Mouse (Mus musculus) hindbrain, embryonic 16.5 days (tissue): Measurements from ENCODE around the gene Gramd1b. TPM values are rescaled to one million over a fixed set of nuclear protein-coding genes. Genes with fewer than 3 reads are reported as not detected.

Source experiments
- ATAC-seq: fragments of 200-750 bp; cut with Nextera tagmentation; 2 replicates; pipeline ENCODE4 v1.8.0; 2017; ENCODE audit warnings: moderate TSS enrichment, moderate library complexity
- H3K27ac ChIP-seq: fragments of 300-500 bp; sonication (generic); 2 replicates; pipeline ENCODE4 v1.5.1; 2014; ENCODE audit warnings: low read depth, mild to moderate bottlenecking, control low read depth, low read length, moderate library complexity
- H3K27me3 ChIP-seq: fragments of 300-500 bp; sonication (generic); replicated peaks from 2 replicates; pipeline ENCODE4 v1.6.1; 2014; ENCODE audit warnings: low read length; ENCODE audit not compliant: control insufficient read depth, insufficient read depth
- H3K36me3 ChIP-seq: fragments of 300-500 bp; sonication (generic); 2 replicates; pipeline ENCODE4 v1.6.1; 2014; ENCODE audit warnings: mild to moderate bottlenecking, low read length, moderate library complexity, mixed read lengths; ENCODE audit not compliant: control insufficient read depth, insufficient read depth
- H3K4me1 ChIP-seq: fragments of 300-500 bp; sonication (generic); 2 replicates; pipeline ENCODE4 v1.6.1; 2014; ENCODE audit warnings: low read depth, low read length; ENCODE audit not compliant: control insufficient read depth, insufficient read depth
- H3K4me2 ChIP-seq: fragments of 300-500 bp; sonication (generic); 2 replicates; pipeline ENCODE4 v1.6.1; 2014; ENCODE audit warnings: mild to moderate bottlenecking, low read length, control low read depth, moderate library complexity
- H3K4me3 ChIP-seq: fragments of 300-500 bp; sonication (generic); 2 replicates; pipeline ENCODE4 v1.5.1; 2014; ENCODE audit warnings: mild to moderate bottlenecking, low read length, control low read depth, moderate library complexity
- H3K9ac ChIP-seq: fragments of 300-500 bp; sonication (generic); 2 replicates; pipeline ENCODE4 v1.6.1; 2014; ENCODE audit warnings: low read depth, mild to moderate bottlenecking, control low read depth, low read length, moderate library complexity
- H3K9me3 ChIP-seq: fragments of 300-500 bp; sonication (generic); 2 replicates; pipeline ENCODE4 v1.6.1; 2014; ENCODE audit warnings: mild to moderate bottlenecking, low read length, moderate library complexity; ENCODE audit not compliant: control insufficient read depth
- WGBS: fragments of 180-500 bp; shearing (Covaris S2); extraction: QIAGEN DNeasy Blood & Tissue Kit; methylation state at CpG from one replicate; pipeline ENCODE4 v1.1.7; 2014; 5-methylcytosine and 5-hydroxymethylcytosine counted together
- polyA plus RNA-seq: library from polyadenylated mRNA; unstranded; fragments of >200 nt; fragmentation: Nextera tagmentation; extraction: Ambion mirVana; gene quantifications from 2 replicates; pipeline ENCODE4 v1.2.1, GENCODE M21; 2015

Gene Gramd1b
- polyA plus RNA-seq, 1 experiment from 2014 or later, result 18.5 TPM

- ATAC-seq, result peak; percentile 70
- Histone ChIP-seq H3K4me1 (peaks cover 3% of the 10 kb centered on the region; the same call in 1 of the 2 replicates), H3K27ac (peak overlapping the region; percentile 71), H3K4me3 (peak overlapping the region; percentile 53), H3K9ac (peak overlapping the region; percentile 70), H3K36me3 (no peaks in the 10 kb centered on the region), H3K9me3 (no peaks in the 10 kb centered on the region), H3K4me2 (peak overlapping the region; percentile 92), H3K27me3 (no peaks in the 10 kb centered on the region)
- under 1% methylated on average over 15 of the region's 15 CpGs for WGBS
These were observed 116.7 kb downstream of the Gramd1b start for GRCm38 (mm10) chr9:40414498-40414903.

DNA sequence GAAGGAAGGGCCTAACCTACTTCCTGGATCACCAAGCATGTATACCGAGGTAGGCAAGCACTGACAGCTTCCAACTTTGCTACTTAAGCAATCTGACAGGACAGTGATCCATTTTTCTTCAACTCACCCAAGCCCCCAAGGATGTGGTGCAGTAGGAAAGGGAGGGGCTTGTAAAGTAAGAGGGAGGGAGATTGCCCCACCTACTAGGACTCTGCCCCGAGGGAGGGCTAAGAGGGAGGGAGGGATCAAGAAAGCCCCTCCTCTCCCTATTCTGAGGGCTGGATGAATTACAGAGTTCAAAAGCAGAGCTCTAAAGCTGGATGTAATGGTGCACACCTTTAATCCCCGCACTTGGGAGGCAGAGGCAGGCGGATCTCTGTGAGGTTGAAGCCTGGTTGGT is 117.6 kb downstream of the Gramd1b start:
- 88% methylated on average over 4 of the region's 4 CpGs for WGBS
- H3K27me3 ChIP-seq, result no peaks in the 10 kb centered on the region
- H3K9me3 ChIP-seq, result no peaks in the 10 kb centered on the region
- no peak for ATAC-seq
- no peak overlapping the region for H3K27ac ChIP-seq
- H3K4me1 ChIP-seq, result peaks cover 3% of the 10 kb centered on the region; the same call in 1 of the 2 replicates
- no peak overlapping the region for H3K4me3 ChIP-seq
- H3K9ac ChIP-seq, result no peak overlapping the region
- no peaks in the 10 kb centered on the region for H3K36me3 ChIP-seq
- H3K4me2 ChIP-seq, result no peak overlapping the region

- H3K36me3 ChIP-seq, result no peaks in the 10 kb centered on the region
- 91% methylated on average over 14 of the region's 14 CpGs for WGBS
- no peaks in the 10 kb centered on the region for H3K27me3 ChIP-seq
- no peak overlapping the region for H3K4me3 ChIP-seq
- H3K9me3 ChIP-seq, result no peaks in the 10 kb centered on the region
- H3K27ac ChIP-seq, result no peak overlapping the region
- H3K4me1 ChIP-seq, result peaks cover 3% of the 10 kb centered on the region; the same call in 1 of the 2 replicates
- ATAC-seq, result no peak
- H3K4me2 ChIP-seq, result no peak overlapping the region
- H3K9ac ChIP-seq, result no peak overlapping the region
These were observed 118.3 kb downstream of the Gramd1b start for GRCm38 (mm10) chr9:40412931-40413330.

GRCm38 (mm10) chr9:40412246-40412645 is 118.9 kb downstream of the Gramd1b start:
- Histone ChIP-seq H3K36me3 (no peaks in the 10 kb centered on the region), H3K9ac (no peak overlapping the region), H3K27me3 (no peaks in the 10 kb centered on the region), H3K4me1 (peaks cover 6% of the 10 kb centered on the region; the same call in 1 of the 2 replicates), H3K9me3 (no peaks in the 10 kb centered on the region), H3K27ac (no peak overlapping the region), H3K4me2 (no peak overlapping the region), H3K4me3 (no peak overlapping the region)
- ATAC-seq, result no peak
- 87% methylated on average over 4 of the region's 4 CpGs for WGBS

DNA sequence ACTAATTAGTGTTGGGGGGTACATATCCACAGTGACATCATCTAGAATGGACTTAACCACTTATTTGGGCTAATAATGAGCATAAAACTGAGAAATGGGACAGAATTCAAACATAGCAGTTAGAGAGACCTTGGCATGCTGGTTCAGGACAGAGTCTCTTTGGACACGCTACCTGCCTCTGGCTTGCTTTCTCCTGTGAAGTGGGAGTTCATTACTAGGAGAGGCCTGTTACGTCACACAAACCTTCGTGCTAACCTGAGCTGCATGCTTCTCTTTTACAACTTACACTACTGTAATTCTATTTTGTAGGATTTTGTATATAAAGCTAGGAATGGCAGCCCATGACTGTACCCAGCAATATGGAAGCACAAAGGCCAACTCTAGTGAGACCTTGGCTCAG is 120.3 kb downstream of the Gramd1b start:
- ATAC-seq, result no peak
- Histone ChIP-seq H3K4me3 (no peak overlapping the region), H3K9me3 (no peaks in the 10 kb centered on the region), H3K4me2 (no peak overlapping the region), H3K4me1 (peaks cover 6% of the 10 kb centered on the region; the same call in 1 of the 2 replicates), H3K27ac (no peak overlapping the region), H3K36me3 (no peaks in the 10 kb centered on the region), H3K27me3 (no peaks in the 10 kb centered on the region), H3K9ac (no peak overlapping the region)
- WGBS, result 92% methylated on average over 3 of the region's 3 CpGs

DNA sequence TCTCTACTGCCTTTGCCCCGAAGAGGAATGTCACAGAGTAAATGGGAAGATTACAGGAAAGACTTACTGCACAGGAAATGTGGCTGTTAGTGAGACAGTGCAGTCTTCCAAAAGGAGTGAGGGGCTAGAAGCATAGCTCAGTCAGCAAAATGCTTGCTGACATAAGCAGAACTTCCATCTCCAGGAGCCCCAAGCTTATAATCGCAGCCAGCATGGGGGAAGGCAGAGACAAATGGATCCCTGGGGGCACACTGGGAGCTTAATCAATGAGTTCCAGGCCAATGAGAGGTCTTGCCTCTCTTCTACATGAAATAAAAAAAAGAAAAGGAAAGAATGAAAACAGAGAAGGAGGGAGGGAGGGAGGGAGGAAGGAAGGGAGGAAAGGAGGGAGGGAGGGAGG is 122.1 kb downstream of the Gramd1b start:
- H3K27me3 ChIP-seq, result no peaks in the 10 kb centered on the region
- no peak overlapping the region for H3K4me3 ChIP-seq
- no peak overlapping the region for H3K9ac ChIP-seq
- no peaks in the 10 kb centered on the region for H3K9me3 ChIP-seq
- H3K27ac ChIP-seq, result no peak overlapping the region
- H3K4me1 ChIP-seq, result peaks cover 3% of the 10 kb centered on the region; the same call in 1 of the 2 replicates
- WGBS, result 31% methylated on average over 2 of the region's 2 CpGs
- H3K4me2 ChIP-seq, result no peak overlapping the region
- no peaks in the 10 kb centered on the region for H3K36me3 ChIP-seq
- no peak for ATAC-seq

DNA sequence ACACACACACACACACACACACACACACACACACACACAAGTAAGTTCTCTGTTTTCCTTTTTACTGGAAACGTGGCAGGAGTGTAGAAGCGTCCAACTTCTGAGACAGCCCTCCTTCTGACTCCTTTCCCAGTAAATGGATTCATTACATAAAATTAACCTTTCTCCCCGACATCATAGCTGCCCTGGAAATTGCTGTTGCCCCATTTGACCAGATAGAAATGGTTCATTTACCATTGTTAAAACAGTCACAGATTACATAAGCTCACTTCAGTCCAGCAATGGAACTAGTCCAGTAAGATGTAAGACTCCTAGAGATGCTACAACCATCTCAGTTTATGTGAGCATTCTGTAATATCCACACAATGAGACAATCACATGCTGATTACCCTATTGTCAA is 122.8 kb downstream of the Gramd1b start:
- Histone ChIP-seq H3K9ac (no peak overlapping the region), H3K4me1 (peaks cover 3% of the 10 kb centered on the region; the same call in 1 of the 2 replicates), H3K27me3 (no peaks in the 10 kb centered on the region), H3K27ac (no peak overlapping the region), H3K4me2 (no peak overlapping the region), H3K36me3 (no peaks in the 10 kb centered on the region), H3K4me3 (no peak overlapping the region), H3K9me3 (no peaks in the 10 kb centered on the region)
- no peak for ATAC-seq
- 58% methylated on average over 3 of the region's 3 CpGs for WGBS

DNA sequence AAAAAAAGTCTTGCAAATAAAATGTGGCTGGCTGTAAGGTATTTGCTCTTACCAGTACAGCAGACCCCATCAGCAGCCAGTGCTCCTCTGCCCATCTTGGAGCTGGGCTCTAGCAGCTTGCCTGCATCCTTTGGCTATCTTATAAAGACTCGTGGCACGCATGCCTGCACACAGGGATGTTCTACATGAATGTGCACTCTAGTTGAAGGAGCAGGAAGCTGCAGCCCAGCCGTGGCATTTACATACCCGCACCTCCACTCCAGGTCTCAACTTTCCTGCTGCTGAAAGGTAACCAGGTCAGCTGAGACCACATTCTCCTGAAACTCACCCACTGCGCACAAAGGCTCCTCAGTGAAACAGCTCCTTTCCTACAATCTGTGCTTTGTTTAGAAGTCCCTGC is 123.3 kb downstream of the Gramd1b start:
- 54% methylated on average over 5 of the region's 5 CpGs for WGBS
- Histone ChIP-seq H3K4me1 (peaks cover 3% of the 10 kb centered on the region; the same call in 1 of the 2 replicates), H3K9me3 (no peaks in the 10 kb centered on the region), H3K4me3 (no peak overlapping the region), H3K36me3 (no peaks in the 10 kb centered on the region), H3K27me3 (no peaks in the 10 kb centered on the region), H3K27ac (no peak overlapping the region), H3K4me2 (no peak overlapping the region), H3K9ac (no peak overlapping the region)
- no peak for ATAC-seq

GRCm38 (mm10) chr9:40405804-40406203 is 125.4 kb downstream of the Gramd1b start:
- H3K27ac ChIP-seq, result no peak overlapping the region
- no peak overlapping the region for H3K9ac ChIP-seq
- H3K4me3 ChIP-seq, result no peak overlapping the region
- no peak for ATAC-seq
- no peaks in the 10 kb centered on the region for H3K36me3 ChIP-seq
- no peaks in the 10 kb centered on the region for H3K9me3 ChIP-seq
- peaks cover 3% of the 10 kb centered on the region; the same call in 1 of the 2 replicates for H3K4me1 ChIP-seq
- H3K4me2 ChIP-seq, result no peak overlapping the region
- 54% methylated on average over 6 of the region's 6 CpGs for WGBS
- H3K27me3 ChIP-seq, result no peaks in the 10 kb centered on the region

GRCm38 (mm10) chr9:40405263-40405662 is 125.9 kb downstream of the Gramd1b start:
- ATAC-seq, result no peak
- Histone ChIP-seq H3K9ac (no peak overlapping the region), H3K27ac (no peak overlapping the region), H3K27me3 (no peaks in the 10 kb centered on the region), H3K4me2 (no peak overlapping the region), H3K4me1 (peaks cover 3% of the 10 kb centered on the region; the same call in 1 of the 2 replicates), H3K4me3 (no peak overlapping the region), H3K36me3 (no peaks in the 10 kb centered on the region), H3K9me3 (no peaks in the 10 kb centered on the region)
- WGBS, result 77% methylated on average over 5 of the region's 5 CpGs
